Mouse (Mus musculus) ES-E14 (cell line): Measurements from ENCODE around the gene Rras. TPM values are rescaled to one million over a fixed set of nuclear protein-coding genes. Genes with fewer than 3 reads are reported as not detected.

Experiments used
- DNase-seq: peaks from one replicate; pipeline ENCODE4 v3.0.0-alpha.2; 2013; ENCODE audit warnings: low read depth, low spot score
- H3K27ac ChIP-seq: 2 replicates; pipeline ENCODE4 v1.5.1; 2012; ENCODE audit warnings: low read depth, mild to moderate bottlenecking, low read length, moderate library complexity, mixed read lengths; ENCODE audit not compliant: poor library complexity, insufficient read depth, severe bottlenecking
- H3K36me3 ChIP-seq: 2 replicates; pipeline ENCODE4 v1.6.1; 2012; ENCODE audit warnings: mild to moderate bottlenecking, low read length, moderate library complexity, mixed read lengths; ENCODE audit not compliant: control insufficient read depth, poor library complexity, insufficient read depth, severe bottlenecking
- H3K4me1 ChIP-seq, 2 experiments: fragments of 150-350 bp in 1 of 2; sonication (generic) in 1 of 2; 2 replicates each; pipeline ENCODE4 v1.6.1; 2012; ENCODE audit warnings: low read length in 2 of 2, mild to moderate bottlenecking in 1 of 2, mixed read lengths in 1 of 2; ENCODE audit not compliant: control insufficient read depth in 2 of 2, insufficient read depth in 2 of 2, poor library complexity in 1 of 2
- H3K4me3 ChIP-seq, 2 experiments: fragments of 150-350 bp in 1 of 2; sonication (generic) in 1 of 2; 2 replicates each; pipeline ENCODE4 v1.5.1; 2012; ENCODE audit warnings: low read length in 2 of 2, low read depth in 1 of 2, mild to moderate bottlenecking in 1 of 2, mixed read lengths in 1 of 2; ENCODE audit not compliant: insufficient read depth in 1 of 2, poor library complexity in 1 of 2, severe bottlenecking in 1 of 2
- H3K9ac ChIP-seq: 2 replicates; pipeline ENCODE4 v1.6.1; 2012; ENCODE audit warnings: low read depth, mild to moderate bottlenecking, low read length, mixed read lengths; ENCODE audit not compliant: poor library complexity, insufficient read depth, severe bottlenecking
- H3K9me3 ChIP-seq: fragments of 150-350 bp; sonication (generic); 2 replicates; pipeline ENCODE4 v1.6.1; 2012; ENCODE audit warnings: low read depth, mild to moderate bottlenecking, low read length; ENCODE audit not compliant: control insufficient read depth, insufficient read depth
- CHD2 ChIP-seq: IDR thresholded peaks from 2 replicates; pipeline ENCODE4 v1.6.1; 2014; ENCODE audit warnings: mild to moderate bottlenecking, low read depth, low read length, inconsistent platforms
- HCFC1 ChIP-seq: IDR thresholded peaks from 2 replicates; pipeline ENCODE4 v1.6.1; 2012; ENCODE audit warnings: low read length, inconsistent platforms, borderline replicate concordance; ENCODE audit not compliant: insufficient read depth
- MAFK ChIP-seq: IDR thresholded peaks from 2 replicates; pipeline ENCODE4 v1.6.1; 2014; ENCODE audit warnings: mild to moderate bottlenecking, low read depth, low read length, inconsistent platforms; ENCODE audit not compliant: insufficient read depth
- ZC3H11A ChIP-seq: IDR thresholded peaks from 2 replicates; pipeline ENCODE4 v1.6.1; 2012; ENCODE audit warnings: low read depth, mild to moderate bottlenecking, inconsistent platforms, low read length, borderline replicate concordance
- ZNF384 ChIP-seq: IDR thresholded peaks from 2 replicates; pipeline ENCODE4 v1.6.1; 2012; ENCODE audit warnings: low read depth, low read length, inconsistent platforms
- in situ Hi-C, 2 experiments: fragments of 600-800 bp; cut with MboI; formaldehyde crosslinking; loops; one replicate each; pipeline ENCODE4 v1.15.1; 2025; ENCODE audit warnings: low sequenced_read_pairs in 2 of 2, inconsistent platforms in 1 of 2; ENCODE audit not compliant: unreplicated experiment in 2 of 2
- total RNA-seq: library from RNA; depleted of rRNA; stranded (reverse); fragments of 300-350 nt; gene quantifications from 2 replicates; pipeline ENCODE4 v1.2.3, GENCODE M21; 2012

The Rras gene
- total RNA-seq, 1 experiment, result 14.4 TPM

DNA sequence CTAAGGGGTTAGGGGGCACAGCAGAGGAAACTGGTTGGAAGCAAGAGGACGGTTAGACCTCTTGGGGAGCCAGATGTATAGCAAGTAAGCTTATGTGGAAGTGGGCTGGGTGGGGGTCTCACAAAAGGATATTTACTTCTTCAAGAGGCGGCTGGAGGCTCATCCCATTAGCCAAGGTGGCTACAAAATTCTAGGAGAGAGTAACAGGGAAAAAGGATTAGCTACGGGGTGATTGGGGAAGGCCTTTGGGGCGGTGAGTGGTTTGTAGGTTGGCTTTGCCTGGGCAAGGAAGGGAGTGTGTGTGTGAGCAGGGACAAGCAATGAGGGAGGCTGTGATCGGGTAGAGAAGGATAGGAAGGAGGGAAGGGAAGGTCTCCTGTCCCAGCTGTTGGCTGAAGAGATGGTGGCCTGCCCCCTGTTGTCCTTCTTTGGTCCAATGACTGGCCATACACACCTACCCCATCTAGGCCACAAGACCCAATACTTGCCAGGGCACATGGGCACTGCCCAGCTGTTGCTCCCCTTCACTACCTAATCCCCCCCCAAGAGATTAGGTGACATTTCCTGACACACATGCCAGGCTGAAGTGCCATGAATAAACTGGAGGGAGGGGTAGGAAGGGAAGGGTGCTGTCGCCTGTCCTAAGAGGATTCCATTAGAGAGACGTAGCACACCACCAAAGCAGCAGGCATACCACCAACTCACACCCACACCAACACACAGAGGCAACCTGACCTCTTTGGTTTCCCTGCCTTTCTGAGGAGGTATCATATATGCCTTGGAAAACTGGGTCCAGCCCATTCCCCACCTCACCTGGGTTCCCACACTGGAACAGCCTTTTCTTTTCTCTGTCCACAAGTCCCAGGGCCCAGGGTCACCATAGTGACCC, 33.6 kb upstream of the Rras start:
- TF ChIP-seq MAFK, result no peak
- no peak for TF ChIP-seq HCFC1
- no peak for TF ChIP-seq ZNF384
- TF ChIP-seq ZC3H11A, result no peak
- no peak for TF ChIP-seq CHD2
- H3K4me1 ChIP-seq, result peaks cover 3 to 14% of the 10 kb centered on the region in 2 experiments; a peak in 3 of 4 replicates
- H3K36me3 ChIP-seq, result peaks cover 41% of the 10 kb centered on the region
- peak overlapping the region; percentile 34; the same call in 1 of the 2 replicates for H3K9ac ChIP-seq
- H3K4me3 ChIP-seq, result peak overlapping the region; percentile 19 to 95; a peak in 2 of 4 replicates
- H3K27ac ChIP-seq, result 0 out of 2 replicates have a peak overlapping the region, but pooled peaks have one; percentile 4
- no peaks in the 10 kb centered on the region for H3K9me3 ChIP-seq
- in situ Hi-C loops, result no loop called here
- no peak for DNase-seq

DNA sequence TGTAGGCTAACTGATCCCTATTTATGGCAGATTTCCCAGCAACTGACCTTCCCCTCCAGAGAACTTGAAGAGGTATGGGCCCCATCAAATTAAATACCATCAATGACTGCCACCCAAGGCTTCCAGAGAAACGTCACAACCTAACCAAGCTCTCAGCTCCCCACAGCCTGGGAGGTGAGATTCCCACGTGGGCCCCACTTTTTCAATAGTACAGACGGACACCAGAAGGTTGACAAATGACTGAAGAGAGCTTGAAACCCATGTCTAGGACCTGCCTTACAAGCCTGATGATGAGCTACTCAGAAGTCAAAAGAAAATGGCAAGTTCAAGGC, 33.0 kb upstream of the Rras start:
- peak overlapping the region; percentile 99; the same call in 1 of the 2 replicates for H3K9ac ChIP-seq
- no peak overlapping the region for H3K27ac ChIP-seq
- TF ChIP-seq CHD2, result no peak
- no peak for TF ChIP-seq ZC3H11A
- no peak for TF ChIP-seq HCFC1
- no peak for TF ChIP-seq MAFK
- H3K4me1 ChIP-seq, result peaks cover 3 to 16% of the 10 kb centered on the region in 2 experiments; a peak in 3 of 4 replicates
- DNase-seq, result no peak
- peak overlapping the region; percentile 88 to 95; a peak in 3 of 4 replicates for H3K4me3 ChIP-seq
- in situ Hi-C loops, result no loop called here
- H3K36me3 ChIP-seq, result peaks cover 37% of the 10 kb centered on the region
- no peaks in the 10 kb centered on the region for H3K9me3 ChIP-seq

GRCm38 (mm10) chr7:44985595-44986191, 32.1 kb upstream of the Rras start:
- Histone ChIP-seq H3K36me3 (peaks cover 32% of the 10 kb centered on the region), H3K4me1 (peaks cover 3 to 16% of the 10 kb centered on the region in 2 experiments; a peak in 3 of 4 replicates), H3K9ac (peak overlapping the region; percentile 99), H3K4me3 (peak overlapping the region; percentile 88 to 95), H3K9me3 (no peaks in the 10 kb centered on the region), H3K27ac (peak overlapping the region; percentile 92)
- DNase-seq, result no peak
- in situ Hi-C loops, result no loop called here
- TF ChIP-seq CHD2, result peak; percentile 46; the same call in 1 of the 2 replicates
- no peak for TF ChIP-seq ZC3H11A
- TF ChIP-seq ZNF384, result no peak
- peak; percentile 60; the same call in 1 of the 2 replicates for TF ChIP-seq HCFC1
- no peak for TF ChIP-seq MAFK

- TF ChIP-seq ZC3H11A (no peak), CHD2 (peak; percentile 97), HCFC1 (peak; percentile 16; the same call in 1 of the 2 replicates), MAFK (no peak), ZNF384 (no peak)
- peak within 1 kb of the TSS; percentile 88 to 95 for H3K4me3 ChIP-seq
- H3K27ac ChIP-seq, result peak within 1 kb of the TSS; percentile 92
- H3K9me3 ChIP-seq, result no peaks in the 10 kb centered on the region
- H3K36me3 ChIP-seq, result peaks cover 27% of the 10 kb centered on the region
- peak; percentile 97 for DNase-seq
- in situ Hi-C loops, result no loop called here
- H3K9ac ChIP-seq, result peak within 1 kb of the TSS; percentile 99
- H3K4me1 ChIP-seq, result peaks cover 3 to 16% of the 10 kb centered on the region in 2 experiments; a peak in 3 of 4 replicates
Observed at GRCm38 (mm10) chr7:44986192-44986878, 31.4 kb upstream of the Rras start, which contains the start of gene Prmt1. Gene Prmt1 (minus strand): TSS chr7:44986568.
